Mouse (Mus musculus): Measurements from ENCODE around the gene Pycr1. TPM values are rescaled to one million over a fixed set of nuclear protein-coding genes. Genes with fewer than 3 reads are reported as not detected.

The Pycr1 gene
- total RNA-seq, 2 experiments from 2014 or later: 2.4 to 3.1 TPM

- no peak; the same call in 1 of the 2 replicates for TF ChIP-seq CTCF (IDR thresholded peaks at IDR 0.05)
- DNase-seq (ENCODE audit: extremely low spot score in 1 of 2, low spot score in 2 of 2): peak; percentile 92 to 94
- Histone ChIP-seq H3K27ac (peak within 1 kb of the TSS; percentile 84), H3K4me3 (peak within 1 kb of the TSS; percentile 90)
- intact Hi-C loops (cut with DNase I): no loop called here
These were observed 29.4 kb upstream of the Pycr1 start, which contains the start of gene Aspscr1 for GRCm38 (mm10) chr11:120672687-120673593. Aspscr1 (plus strand) TSS chr11:120672973.

- no peak for DNase-seq (ENCODE audit: extremely low spot score in 1 of 2, low spot score in 2 of 2)
- intact Hi-C loops (cut with DNase I): no loop called here
- no peak overlapping the region for H3K4me3 ChIP-seq
- TF ChIP-seq CTCF (IDR thresholded peaks at IDR 0.05): no peak
- H3K27ac ChIP-seq: no peak overlapping the region
These were observed 23.0 kb upstream of the Pycr1 start for GRCm38 (mm10) chr11:120666617-120667016.

GRCm38 (mm10) chr11:120665406-120665805, 21.8 kb upstream of the Pycr1 start:
- TF ChIP-seq CTCF (IDR thresholded peaks at IDR 0.05): no peak
- DNase-seq (ENCODE audit: extremely low spot score in 1 of 2, low spot score in 2 of 2): no peak
- H3K27ac ChIP-seq: no peak overlapping the region
- intact Hi-C loops (cut with DNase I): no loop called here
- no peak overlapping the region for H3K4me3 ChIP-seq

GRCm38 (mm10) chr11:120663714-120664113, 20.1 kb upstream of the Pycr1 start:
- intact Hi-C loops (cut with DNase I): no loop called here
- no peak for TF ChIP-seq CTCF (IDR thresholded peaks at IDR 0.05)
- Histone ChIP-seq H3K27ac (no peak overlapping the region), H3K4me3 (no peak overlapping the region)
- no peak for DNase-seq (ENCODE audit: extremely low spot score in 1 of 2, low spot score in 2 of 2)

- intact Hi-C loops (cut with DNase I): no loop called here
These were observed 19.2 kb upstream of the Pycr1 start for GRCm38 (mm10) chr11:120662759-120663158.

GRCm38 (mm10) chr11:120661076-120661460, 17.5 kb upstream of the Pycr1 start, which contains the start of gene Notum:
Notum (minus strand) TSS chr11:120661175.
- DNase-seq (ENCODE audit: extremely low spot score in 1 of 2, low spot score in 2 of 2): no peak

More at GRCm38 (mm10) chr11:120662759-120663158, 19.2 kb upstream of the Pycr1 start:
- H3K4me3 ChIP-seq: no peak overlapping the region
- TF ChIP-seq CTCF (IDR thresholded peaks at IDR 0.05): no peak
- DNase-seq (ENCODE audit: extremely low spot score in 1 of 2, low spot score in 2 of 2): no peak
- H3K27ac ChIP-seq: no peak overlapping the region

GRCm38 (mm10) chr11:120660301-120661075, 16.9 kb upstream of the Pycr1 start:
- Histone ChIP-seq H3K27ac (peak overlapping the region; percentile 2), H3K4me3 (peak overlapping the region; percentile 46)
- no peak for DNase-seq (ENCODE audit: extremely low spot score in 1 of 2, low spot score in 2 of 2)
- intact Hi-C loops (cut with DNase I): no loop called here
- peak; percentile 49 for TF ChIP-seq CTCF (IDR thresholded peaks at IDR 0.05)

More at GRCm38 (mm10) chr11:120661076-120661460, 17.5 kb upstream of the Pycr1 start, which contains the start of gene Notum:
- peak within 1 kb of the TSS; percentile 46 for H3K4me3 ChIP-seq
- intact Hi-C loops (cut with DNase I): no loop called here
- no peak for TF ChIP-seq CTCF (IDR thresholded peaks at IDR 0.05)
- peak within 1 kb of the TSS; percentile 2 for H3K27ac ChIP-seq

- H3K4me3 ChIP-seq: peak overlapping the region; percentile 46
- peak overlapping the region; percentile 2 for H3K27ac ChIP-seq
- DNase-seq (ENCODE audit: extremely low spot score in 1 of 2, low spot score in 2 of 2): no peak
- no peak for TF ChIP-seq CTCF (IDR thresholded peaks at IDR 0.05)
- intact Hi-C loops (cut with DNase I): loop anchor here (1.0 to 10.0 kb wide), 2 partner anchors 53 to 115 kb away; no protein-coding TSS in a partner anchor
These were observed 16.1 kb upstream of the Pycr1 start for GRCm38 (mm10) chr11:120659509-120660300.

- peak; percentile 81 for TF ChIP-seq CTCF (IDR thresholded peaks at IDR 0.05)
- peak overlapping the region; percentile 46 for H3K4me3 ChIP-seq
- intact Hi-C loops (cut with DNase I): loop anchor here (1.0 to 10.0 kb wide), 2 partner anchors 53 to 116 kb away; no protein-coding TSS in a partner anchor
These were observed 15.4 kb upstream of the Pycr1 start for GRCm38 (mm10) chr11:120658876-120659410.

GRCm38 (mm10) chr11:120657301-120657700, 13.7 kb upstream of the Pycr1 start:
- no peak overlapping the region for H3K4me3 ChIP-seq
- intact Hi-C loops (cut with DNase I): loop anchor here (10.0 kb wide), 1 partner anchor 118 kb away; no protein-coding TSS in a partner anchor

More at GRCm38 (mm10) chr11:120658876-120659410, 15.4 kb upstream of the Pycr1 start:
- DNase-seq (ENCODE audit: extremely low spot score in 1 of 2, low spot score in 2 of 2): peak; percentile 68 to 72
- no peak overlapping the region for H3K27ac ChIP-seq

More at GRCm38 (mm10) chr11:120657301-120657700, 13.7 kb upstream of the Pycr1 start:
- no peak for TF ChIP-seq CTCF (IDR thresholded peaks at IDR 0.05)
- no peak overlapping the region for H3K27ac ChIP-seq
- no peak for DNase-seq (ENCODE audit: extremely low spot score in 1 of 2, low spot score in 2 of 2)

Measured in left cerebral cortex, adult 2 months (tissue).